Mouse (Mus musculus) liver, embryonic 14.5 days (tissue): Measurements from ENCODE around the gene Selenof.

ENCODE experiments used
- CTCF ChIP-seq: IDR thresholded peaks from 2 replicates; pipeline ENCODE4 v1.5.1; 2016; ENCODE audit warnings: antibody characterized with exemption, low read depth, control low read depth
- EP300 ChIP-seq: IDR thresholded peaks from 2 replicates; pipeline ENCODE4 v1.6.1; 2016; ENCODE audit warnings: antibody characterized with exemption, low read depth

DNA sequence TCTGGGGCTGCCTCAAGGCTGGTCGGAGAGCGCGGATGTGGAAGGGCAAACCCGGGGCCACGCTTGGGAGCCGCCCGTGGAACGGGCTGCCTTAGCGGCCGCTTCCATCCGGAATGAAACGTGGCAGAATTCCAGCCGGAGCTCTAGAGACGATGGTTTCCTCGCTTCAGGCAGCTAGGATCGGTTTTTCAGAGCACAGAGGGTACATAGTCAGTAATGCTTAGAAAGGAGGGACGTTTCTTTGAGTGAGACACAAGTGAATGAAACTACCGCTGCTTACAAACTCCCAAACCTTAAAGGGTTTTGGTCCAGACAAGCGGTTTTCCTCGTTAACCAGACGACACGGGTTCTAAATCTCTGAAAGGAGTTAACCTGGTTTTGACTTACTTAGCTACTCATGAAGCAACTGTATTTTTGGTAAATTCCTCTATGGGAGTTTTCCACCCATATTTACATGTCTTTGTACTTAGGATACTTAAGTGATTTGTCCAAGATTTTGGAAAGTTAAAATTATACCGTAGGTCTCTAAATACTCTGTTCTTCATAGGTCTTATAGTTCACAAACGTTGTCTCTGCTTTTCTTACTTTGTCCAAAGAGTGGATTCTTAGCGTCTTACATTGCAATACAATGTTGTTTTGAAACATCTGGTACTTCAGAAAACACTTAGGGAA lies 848 bp downstream of the Selenof start:
- no peak for TF ChIP-seq CTCF
- no peak for TF ChIP-seq EP300
